Mouse (Mus musculus) megakaryocyte, embryonic 14.5 days (primary cell): Measurements from ENCODE around the gene Plch2.

Source experiments
- FLI1 ChIP-seq: IDR thresholded peaks from 2 replicates; pipeline ENCODE4 v1.6.1; 2012; ENCODE audit warnings: low read length, inconsistent platforms, mixed read lengths
- GATA1 ChIP-seq: IDR thresholded peaks from 3 replicates; pipeline ENCODE4 v1.6.1; 2012; ENCODE audit warnings: mixed read lengths, low read length, inconsistent platforms, borderline replicate concordance

- TF ChIP-seq FLI1 = no peak
- TF ChIP-seq GATA1 = no peak
Observed at GRCm38 (mm10) chr4:155050116-155050515, 6.5 kb downstream of the Plch2 start.
